Mouse (Mus musculus): Measurements from ENCODE around the gene Tmem150a. TPM values are rescaled to one million over a fixed set of nuclear protein-coding genes. Genes with fewer than 3 reads are reported as not detected.

Gene Tmem150a
- total RNA-seq, 2 experiments from 2014 or later = 8.5 to 11.9 TPM

GRCm38 (mm10) chr6:72370091-72370490, 14.8 kb downstream of the Tmem150a start:
- no peak for DNase-seq (ENCODE audit: extremely low spot score in 1 of 2, low spot score in 1 of 2)

GRCm38 (mm10) chr6:72371147-72371546, 15.9 kb downstream of the Tmem150a start:
- peak in 1 of 2 experiments; percentile 39 for DNase-seq (ENCODE audit: extremely low spot score in 1 of 2, low spot score in 1 of 2)

DNA sequence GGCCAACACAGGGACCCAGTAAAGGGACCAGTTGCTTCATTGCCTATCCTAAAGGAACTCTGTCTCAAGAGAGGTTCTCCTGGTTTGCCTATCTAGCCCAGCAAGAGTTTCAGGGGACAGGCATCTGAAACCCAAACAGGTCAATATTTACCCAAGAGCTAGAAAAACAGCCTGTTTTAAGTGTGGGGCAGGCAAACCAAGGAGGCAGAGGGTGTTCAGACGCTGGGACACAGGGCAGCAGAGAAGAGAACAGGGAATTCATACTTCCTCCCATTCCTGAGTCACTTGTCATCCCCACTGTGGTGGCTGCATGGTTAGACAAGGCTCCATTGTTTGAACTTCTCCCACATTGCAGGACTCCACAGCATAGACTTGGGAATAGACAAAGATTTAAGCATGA, 16.3 kb downstream of the Tmem150a start:
- no peak for DNase-seq (ENCODE audit: extremely low spot score in 1 of 2, low spot score in 1 of 2)

- no peak for DNase-seq (ENCODE audit: extremely low spot score in 1 of 2, low spot score in 1 of 2)
These were observed 17.9 kb downstream of the Tmem150a start for GRCm38 (mm10) chr6:72373184-72373583.

DNA sequence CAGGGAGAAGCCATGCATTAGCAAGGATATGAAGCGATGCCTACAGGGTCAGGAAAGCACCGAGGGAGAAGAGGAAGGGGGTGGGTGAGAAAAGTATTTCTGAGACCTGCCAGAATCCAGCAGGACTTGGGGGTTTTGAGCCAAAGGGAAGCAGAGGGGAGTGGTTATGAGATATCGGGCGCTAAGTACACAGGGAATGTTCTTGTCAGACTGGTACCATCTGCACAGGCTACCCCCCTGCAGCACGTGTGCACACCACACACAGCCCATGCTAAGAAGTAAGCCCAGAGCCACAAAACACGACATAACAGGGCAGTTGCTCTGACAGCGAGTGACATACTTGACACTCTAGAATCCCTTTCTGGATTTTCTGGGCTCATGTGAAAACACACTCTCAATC, 19.0 kb downstream of the Tmem150a start:
- DNase-seq (ENCODE audit: extremely low spot score in 1 of 2, low spot score in 1 of 2) = no peak

DNA sequence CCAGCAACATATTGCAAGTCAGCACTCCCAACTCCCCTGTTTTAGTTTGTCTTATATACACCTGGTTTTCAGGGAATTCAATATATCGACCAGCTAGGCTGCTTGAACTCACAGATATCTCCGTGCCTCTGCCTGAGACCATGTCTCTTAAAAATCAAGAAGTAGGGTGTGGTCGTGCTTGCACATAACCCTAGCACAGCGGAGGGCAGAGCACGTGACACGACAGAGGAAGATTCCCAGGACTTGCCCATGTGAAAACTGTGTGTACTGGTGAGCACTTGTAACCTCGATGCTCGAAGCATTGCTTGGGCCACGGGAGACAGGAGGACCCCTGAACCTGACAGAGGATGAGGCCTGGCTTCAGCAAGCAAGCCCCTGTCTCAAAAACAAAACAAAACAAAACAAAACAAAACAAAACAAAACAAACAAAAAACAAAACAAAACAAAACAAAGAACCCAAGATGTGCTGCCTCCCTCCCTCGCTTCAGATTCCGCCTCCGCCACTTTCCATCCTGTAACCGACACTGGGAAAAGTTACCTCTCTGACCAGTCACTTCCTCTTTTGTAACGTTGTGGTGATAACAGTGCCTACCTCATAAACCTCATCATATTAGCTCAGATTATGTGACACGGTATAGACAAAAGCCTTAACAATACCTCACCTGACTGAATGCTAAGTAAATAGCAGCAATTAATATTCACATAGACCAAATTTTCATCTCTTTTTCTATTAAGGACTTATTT, 19.7 kb downstream of the Tmem150a start:
- no peak for DNase-seq (ENCODE audit: extremely low spot score in 1 of 2, low spot score in 1 of 2)

DNA sequence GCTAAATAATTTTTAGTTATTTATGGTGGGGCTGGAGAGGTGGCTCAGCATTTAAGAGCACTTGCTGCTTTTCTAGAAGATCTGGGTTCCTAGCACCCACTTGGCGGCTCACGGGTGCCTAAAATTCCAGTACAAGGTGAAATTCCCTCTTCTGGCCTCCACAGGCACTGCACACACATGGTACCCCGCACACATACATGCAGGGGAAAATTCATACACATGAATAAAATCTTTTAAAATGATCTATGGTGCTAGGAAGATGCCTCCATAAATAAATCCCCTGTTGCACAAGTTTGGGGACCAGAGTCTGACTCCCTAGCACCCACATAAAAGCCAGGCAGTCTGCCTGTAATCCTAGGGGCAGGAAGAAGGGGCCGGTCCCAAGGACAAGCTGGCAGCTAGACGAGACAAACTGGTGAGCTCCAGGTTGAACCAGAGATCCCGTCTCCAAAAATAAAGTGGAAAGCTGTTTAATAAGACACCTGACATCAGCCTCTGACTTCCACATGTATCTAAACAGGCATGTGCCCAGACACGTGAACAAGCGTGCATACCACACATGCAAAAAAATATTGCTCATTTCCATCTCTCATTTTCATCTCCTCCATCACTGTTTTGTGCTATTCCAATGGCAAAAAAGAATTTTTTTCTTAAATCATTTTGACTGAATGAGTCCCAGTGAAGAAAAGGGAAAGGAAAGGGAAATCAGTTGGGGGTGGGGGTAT, 23.4 kb downstream of the Tmem150a start:
- no peak for DNase-seq (ENCODE audit: extremely low spot score in 1 of 2, low spot score in 1 of 2)

GRCm38 (mm10) chr6:72379377-72380130, 24.3 kb downstream of the Tmem150a start:
- no peak for DNase-seq (ENCODE audit: extremely low spot score in 1 of 2, low spot score in 1 of 2)

DNA sequence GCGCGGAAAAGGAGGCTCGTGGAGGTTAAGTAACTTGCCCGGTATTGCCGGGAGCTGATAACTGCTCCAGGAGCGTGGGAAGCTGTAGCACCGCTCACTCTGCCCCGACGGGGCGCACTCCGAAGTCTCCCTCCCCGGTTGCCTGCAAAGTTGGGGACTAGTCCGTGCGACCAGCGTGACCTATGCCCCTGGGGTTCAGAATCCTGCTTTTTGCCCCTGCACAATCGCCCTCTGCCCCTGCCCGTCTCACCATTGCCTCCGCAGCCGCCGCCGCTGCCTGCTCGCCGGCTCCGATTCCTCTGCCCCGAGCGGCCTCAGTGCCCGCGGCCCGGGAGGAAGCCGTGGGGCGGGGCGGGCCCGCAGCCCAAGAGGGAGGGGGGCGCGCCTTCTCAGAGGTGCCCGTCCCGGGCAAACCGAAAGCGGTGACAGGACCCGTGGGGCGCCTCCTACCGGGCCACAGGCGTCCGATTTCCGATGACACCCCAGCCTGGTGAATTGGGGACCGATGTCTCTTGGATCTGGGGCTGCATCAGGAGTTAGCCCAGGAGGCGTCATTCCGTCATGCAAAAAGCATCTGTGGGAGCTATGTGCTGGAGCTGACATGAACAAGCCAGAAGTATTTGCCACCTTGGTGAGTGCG, 25.0 kb downstream of the Tmem150a start, which contains the start of gene Vamp5:
Gene Vamp5, minus strand, starts transcription at position 338 of the 640 bp plus-strand sequence.
- peak in 1 of 2 experiments; percentile 40 for DNase-seq (ENCODE audit: extremely low spot score in 1 of 2, low spot score in 1 of 2)

DNA sequence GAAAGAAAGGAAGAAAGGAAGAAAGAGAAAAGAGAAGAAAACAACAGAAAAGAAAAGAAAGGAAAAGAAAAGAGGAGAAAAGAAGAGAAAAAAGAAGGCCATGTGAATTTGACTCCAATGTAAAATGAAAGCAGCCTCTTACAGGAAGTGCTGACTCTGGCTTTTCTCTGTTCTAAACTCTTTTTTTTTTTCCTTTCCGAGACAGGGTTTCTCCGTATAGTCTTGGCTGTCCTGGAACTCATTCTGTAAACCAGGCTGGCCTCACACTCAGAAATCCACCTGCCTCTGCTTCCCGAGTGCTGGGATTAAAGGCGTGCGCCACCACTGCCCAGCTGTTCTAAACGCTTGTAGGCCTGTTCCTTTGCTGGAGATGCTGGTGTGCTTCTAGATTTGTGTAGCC, 27.2 kb downstream of the Tmem150a start:
- DNase-seq (ENCODE audit: extremely low spot score in 1 of 2, low spot score in 1 of 2) = no peak

GRCm38 (mm10) chr6:72383142-72383820, 28.0 kb downstream of the Tmem150a start:
- no peak for DNase-seq (ENCODE audit: extremely low spot score in 1 of 2, low spot score in 1 of 2)

- no peak for DNase-seq (ENCODE audit: extremely low spot score in 1 of 2, low spot score in 1 of 2)
These were observed 28.7 kb downstream of the Tmem150a start for GRCm38 (mm10) chr6:72383952-72384351.

DNA sequence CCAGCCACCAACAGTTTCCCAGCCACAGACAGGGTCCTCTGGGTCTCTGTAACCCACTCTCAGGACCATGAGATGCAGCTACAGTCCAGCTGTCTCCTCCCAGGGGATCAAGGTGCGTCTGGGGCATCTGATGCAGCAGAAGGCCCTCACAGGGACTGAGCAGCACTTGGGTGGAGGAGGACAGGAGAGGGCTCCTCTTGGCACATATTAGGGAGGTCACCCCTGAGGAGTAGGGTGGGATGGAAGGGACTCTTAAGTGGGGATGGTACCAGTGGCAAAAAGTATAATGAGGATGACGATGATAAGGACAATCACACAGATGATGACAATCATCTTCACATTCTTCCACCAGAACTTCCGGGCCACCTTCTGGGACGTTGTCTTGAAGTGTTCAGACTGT, 30.0 kb downstream of the Tmem150a start:
- no peak for DNase-seq (ENCODE audit: extremely low spot score in 1 of 2, low spot score in 1 of 2)

DNA sequence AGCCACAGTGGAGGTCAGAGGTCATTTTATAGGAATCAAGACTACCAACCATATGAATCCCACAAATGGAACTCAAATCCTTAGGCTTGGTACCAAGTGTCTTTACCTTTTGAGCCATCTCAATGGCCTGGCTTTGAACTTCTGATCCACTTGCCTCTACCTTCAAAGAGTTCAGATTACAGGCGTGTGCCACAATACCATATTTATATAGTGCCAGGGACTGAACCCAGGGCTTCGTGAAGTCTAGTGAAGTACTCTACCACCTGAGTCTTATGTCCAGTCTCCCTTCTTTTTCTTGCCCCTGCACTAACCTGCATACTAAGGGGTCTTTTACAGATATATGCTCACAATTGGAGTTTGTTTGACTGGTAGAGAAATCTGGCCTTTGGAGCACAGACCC, 31.3 kb downstream of the Tmem150a start:
- no peak for DNase-seq (ENCODE audit: extremely low spot score in 1 of 2, low spot score in 1 of 2)

DNA sequence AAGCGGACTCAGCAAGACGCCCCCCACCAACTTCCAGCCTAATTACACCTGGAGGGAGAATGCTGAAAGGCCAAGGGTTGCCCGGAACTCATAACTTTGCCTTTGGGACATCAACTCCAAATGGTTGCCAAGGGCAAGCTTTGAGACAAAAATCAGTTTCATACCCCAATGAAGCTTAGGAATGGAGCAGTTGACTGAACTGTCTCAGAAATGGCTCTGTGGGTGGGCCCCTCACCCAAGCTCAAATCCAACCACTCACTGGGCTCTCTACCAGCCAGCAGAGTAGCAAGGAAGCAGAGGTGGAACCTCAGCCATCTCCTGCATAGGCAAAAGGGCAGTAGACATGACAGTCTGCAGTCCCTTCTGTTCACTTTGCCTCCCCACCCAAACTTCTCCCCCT, 32.6 kb downstream of the Tmem150a start:
- no peak for DNase-seq (ENCODE audit: extremely low spot score in 1 of 2, low spot score in 1 of 2)

GRCm38 (mm10) chr6:72388266-72388665, 33.0 kb downstream of the Tmem150a start:
- DNase-seq (ENCODE audit: extremely low spot score in 1 of 2, low spot score in 1 of 2) = no peak

GRCm38 (mm10) chr6:72388791-72389329, 33.6 kb downstream of the Tmem150a start:
- no peak for DNase-seq (ENCODE audit: extremely low spot score in 1 of 2, low spot score in 1 of 2)

DNA sequence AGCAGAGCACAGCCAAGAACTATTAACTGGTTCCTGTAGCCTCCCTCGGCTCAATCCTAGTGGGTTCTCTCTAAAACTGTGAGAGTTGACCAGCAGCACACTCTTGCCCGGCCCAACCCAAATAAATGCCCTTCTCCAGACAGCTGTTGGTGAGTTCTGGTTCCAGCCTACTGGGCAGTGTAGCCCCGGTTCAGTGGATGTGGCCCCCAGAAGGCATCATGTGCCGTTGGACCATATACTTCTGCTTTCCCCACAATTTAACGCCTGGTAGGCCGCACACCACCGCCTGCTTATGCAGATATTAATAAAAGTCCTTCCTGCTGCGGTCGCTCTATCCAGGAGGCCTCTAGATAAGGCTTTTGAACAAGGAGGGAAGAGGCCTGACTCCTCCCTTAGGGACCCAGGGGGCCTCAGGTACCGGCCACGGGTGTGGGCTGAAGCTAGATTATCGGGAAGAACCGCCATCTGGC, 34.3 kb downstream of the Tmem150a start:
- DNase-seq (ENCODE audit: extremely low spot score in 1 of 2, low spot score in 1 of 2) = peak; percentile 13 to 20

DNA sequence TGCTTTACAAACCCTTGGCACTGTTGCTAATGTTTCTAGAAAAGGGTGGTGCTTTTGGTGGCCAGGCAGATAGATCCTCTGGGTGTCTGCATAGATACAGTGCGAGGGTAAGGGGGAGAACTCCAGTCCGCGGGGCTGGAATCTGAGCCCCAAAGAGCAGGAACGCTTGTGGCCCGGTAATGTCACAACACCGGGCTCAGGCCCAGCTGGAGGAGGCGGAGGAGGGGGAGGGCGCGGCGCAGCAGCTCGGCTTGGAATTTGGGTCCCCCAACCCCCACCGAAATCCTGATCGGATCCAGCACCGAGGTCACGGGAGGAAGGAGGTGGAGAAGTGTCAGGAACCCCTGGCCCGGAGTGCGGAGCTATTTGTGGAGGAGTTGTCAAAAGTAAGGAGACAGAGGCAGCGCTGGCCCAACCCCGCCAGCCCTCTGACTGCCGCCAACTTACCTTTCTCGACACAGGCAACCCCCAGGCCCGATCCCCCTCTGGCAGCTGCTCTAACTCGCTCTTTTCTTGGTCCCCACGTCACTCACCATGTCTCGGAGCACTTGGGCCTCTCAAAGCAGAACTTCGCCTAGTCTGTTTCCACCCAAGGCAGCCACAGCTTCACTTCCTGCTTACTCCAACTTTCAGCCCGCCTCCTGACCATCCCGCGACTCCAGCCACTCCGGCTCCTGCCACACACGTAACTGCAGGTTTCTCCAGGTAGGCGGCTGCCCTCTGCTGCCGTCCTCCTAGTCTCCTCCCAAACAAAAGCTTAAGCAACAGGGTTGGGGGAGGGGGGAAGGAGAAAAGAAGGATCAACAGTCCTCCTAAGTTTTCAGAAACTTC, 34.9 kb downstream of the Tmem150a start, which contains the start of gene Vamp8:
Gene Vamp8, minus strand, starts transcription at position 763 of the 831 bp plus-strand sequence.
- DNase-seq (ENCODE audit: extremely low spot score in 1 of 2, low spot score in 1 of 2) = peak; percentile 31 to 40

Measured in layer of hippocampus, postnatal 25 days (tissue).